Mouse (Mus musculus) T-helper 1 cell (primary cell): ENCODE data around the gene Hist1h2br.
"Not testable (repeated sequence)": the region's sequence is repeated elsewhere in the genome, so short reads cannot be mapped to it uniquely, and the experiment has no call there.

ENCODE experiments used
- in situ Hi-C: fragments of 300-600 bp; cut with MboI, MseI; formaldehyde crosslinking; loops from one replicate; pipeline ENCODE4 v1.15.1; 2025; ENCODE audit warnings: high pct_unique_total_duplicates

Hist1h2br gene

GRCm38 (mm10) chr13:21833461-21833860 is at the start of gene Hist1h2br, which contains the start of gene Hist1h2ap:
Gene Hist1h2br, plus strand, starts transcription at chr13:21833743.
Gene Hist1h2ap, minus strand, starts transcription at chr13:21833507.
- in situ Hi-C loops, result loop anchor here (5.0 kb wide), 1 partner anchor 209 kb away; the partner anchor contains the start of genes Hist1h2ag, Hist1h2bj and Hist1h4i

DNA sequence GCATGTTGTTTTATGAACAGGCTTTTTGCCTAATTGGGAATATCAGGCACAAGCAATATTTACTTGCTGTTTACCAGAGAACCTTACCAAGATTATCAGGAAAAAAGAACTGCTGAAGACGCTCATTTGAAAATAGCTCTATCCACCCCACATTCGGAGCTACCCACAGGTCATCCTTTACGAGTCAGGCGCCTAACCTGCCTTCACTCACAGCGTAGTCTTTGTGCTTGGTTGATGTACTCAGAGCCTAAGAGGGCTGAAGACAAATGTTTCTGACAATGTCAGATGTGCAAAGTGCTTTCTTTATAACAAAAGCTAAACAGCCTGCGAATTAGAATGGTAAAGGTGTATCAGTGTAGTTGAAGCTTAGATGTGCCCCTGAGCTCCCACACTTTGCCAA is 49.2 kb upstream of the Hist1h2br start:
- in situ Hi-C loops, result loop anchor here (5.0 to 25.0 kb wide), 2 partner anchors 47 to 1978 kb away; partner anchors contain the start of genes Hist1h1a, Hist1h2ab, Hist1h3a and Hist1h3b

GRCm38 (mm10) chr13:21786189-21786898 is 47.2 kb upstream of the Hist1h2br start:
- in situ Hi-C loops, result loop anchor here (25.0 kb wide), 1 partner anchor 1976 kb away; the partner anchor contains the start of genes Hist1h1a, Hist1h2ab, Hist1h3a and Hist1h3b

DNA sequence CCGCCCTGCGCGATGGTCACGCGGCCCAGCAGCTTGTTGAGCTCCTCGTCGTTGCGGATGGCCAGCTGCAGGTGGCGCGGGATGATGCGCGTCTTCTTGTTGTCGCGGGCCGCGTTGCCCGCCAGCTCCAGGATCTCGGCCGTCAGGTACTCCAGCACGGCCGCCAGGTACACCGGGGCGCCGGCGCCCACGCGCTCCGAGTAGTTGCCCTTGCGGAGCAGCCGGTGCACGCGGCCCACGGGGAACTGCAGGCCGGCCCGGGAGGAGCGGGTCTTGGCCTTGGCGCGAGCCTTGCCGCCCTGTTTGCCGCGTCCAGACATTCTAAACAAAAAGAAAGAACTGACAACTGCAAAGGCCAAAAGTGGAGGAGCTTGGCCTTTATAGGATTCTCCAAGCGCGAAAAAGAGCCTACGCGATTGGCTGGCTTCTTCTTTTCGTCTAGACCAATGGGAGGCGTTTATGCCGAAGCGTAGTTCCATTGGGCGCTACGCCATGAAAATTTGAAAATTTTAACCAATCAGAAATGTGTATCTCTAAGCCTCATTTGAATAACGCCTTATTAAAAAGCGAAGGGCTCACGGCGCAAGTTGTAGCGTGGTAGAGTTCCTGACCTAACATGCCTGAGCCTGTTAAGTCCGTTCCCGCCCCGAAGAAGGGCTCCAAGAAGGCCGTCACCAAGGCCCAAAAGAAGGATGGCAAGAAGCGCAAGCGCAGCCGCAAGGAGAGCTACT is 46.5 kb upstream of the Hist1h2br start, which contains the start of the genes Hist1h2an and Hist1h2bp:
TSS of gene Hist1h2an (minus strand) at position 320 of the 731 bp plus-strand sequence.
TSS of gene Hist1h2bp (plus strand) at position 563 of the 731 bp plus-strand sequence.
- in situ Hi-C loops, result loop anchor here (25.0 kb wide), 1 partner anchor 1975 kb away; the partner anchor contains the start of genes Hist1h1a, Hist1h2ab, Hist1h3a and Hist1h3b

DNA sequence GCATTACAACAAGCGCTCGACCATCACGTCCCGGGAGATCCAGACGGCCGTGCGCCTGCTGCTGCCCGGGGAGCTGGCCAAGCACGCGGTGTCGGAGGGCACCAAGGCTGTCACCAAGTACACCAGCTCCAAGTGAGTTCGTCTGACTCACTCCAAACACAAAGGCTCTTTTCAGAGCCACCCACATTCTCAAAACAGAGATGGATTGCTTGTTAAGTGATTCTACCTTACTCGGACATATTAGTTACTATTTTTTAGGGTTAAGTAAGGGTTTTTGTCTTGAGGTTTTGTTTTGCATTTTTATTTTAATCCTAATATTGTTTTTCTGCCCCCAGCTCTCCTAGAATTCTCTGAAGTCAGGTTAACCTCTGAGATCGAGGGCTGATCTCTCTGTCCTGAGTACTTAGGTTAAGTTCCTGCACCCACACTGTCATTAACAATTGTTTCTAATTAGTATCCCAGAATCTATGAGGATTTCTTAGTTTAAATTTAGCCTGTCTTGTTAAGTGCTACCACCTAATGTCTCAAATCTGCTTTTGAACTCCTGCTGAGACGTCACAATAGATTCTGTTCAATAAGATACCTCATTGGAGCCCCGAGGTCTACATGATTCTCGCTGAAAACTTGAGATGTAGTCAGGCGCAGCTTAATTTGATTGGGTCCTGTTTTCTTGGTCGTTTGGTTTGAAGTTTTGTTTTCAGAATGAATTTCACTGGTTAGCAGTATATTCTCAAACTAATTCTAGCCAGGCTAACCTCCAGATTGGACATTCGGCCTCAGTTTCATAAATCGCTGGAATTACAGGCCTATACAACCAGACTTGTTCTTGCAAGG is 45.6 kb upstream of the Hist1h2br start:
- in situ Hi-C loops, result loop anchor here (25.0 kb wide), 1 partner anchor 1974 kb away; the partner anchor contains the start of genes Hist1h1a, Hist1h2ab, Hist1h3a and Hist1h3b

GRCm38 (mm10) chr13:21789925-21790324 is 43.6 kb upstream of the Hist1h2br start:
- in situ Hi-C loops, result loop anchor here (25.0 kb wide), 1 partner anchor 1972 kb away; the partner anchor contains the start of genes Hist1h1a, Hist1h2ab, Hist1h3a and Hist1h3b

- in situ Hi-C loops, result loop anchor here (25.0 kb wide), 1 partner anchor 1972 kb away; the partner anchor contains the start of genes Hist1h1a, Hist1h2ab, Hist1h3a and Hist1h3b
Observed at GRCm38 (mm10) chr13:21790601-21791283, 42.8 kb upstream of the Hist1h2br start.

GRCm38 (mm10) chr13:21795584-21795983 is 38.0 kb upstream of the Hist1h2br start:
- in situ Hi-C loops, result loop anchor here (5.0 to 25.0 kb wide), 2 partner anchors 52 to 1967 kb away; partner anchors contain the start of genes Hist1h1a, Hist1h2ab, Hist1h3a and Hist1h3b

DNA sequence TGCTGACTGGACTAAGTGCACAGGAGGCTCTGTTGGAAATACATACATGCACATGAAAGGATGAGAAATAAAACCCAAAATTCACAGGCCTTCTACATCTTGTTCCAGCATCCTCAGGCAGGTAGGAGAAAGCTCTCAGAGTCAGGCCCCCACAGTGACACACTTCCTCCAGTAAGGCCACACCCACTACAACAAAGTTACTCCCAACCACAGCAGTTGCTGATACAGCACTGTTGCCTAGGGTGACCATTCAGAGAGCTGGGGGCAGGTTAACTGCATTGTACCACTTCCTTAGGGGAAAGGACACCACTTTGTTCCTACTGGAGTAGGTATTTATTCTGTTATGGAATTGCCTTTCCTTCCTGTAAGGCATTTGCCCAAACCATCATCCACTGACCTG is 36.4 kb upstream of the Hist1h2br start:
- in situ Hi-C loops, result loop anchor here (5.0 to 25.0 kb wide), 2 partner anchors 50 to 1965 kb away; partner anchors contain the start of genes Hist1h1a, Hist1h2ab, Hist1h3a and Hist1h3b

DNA sequence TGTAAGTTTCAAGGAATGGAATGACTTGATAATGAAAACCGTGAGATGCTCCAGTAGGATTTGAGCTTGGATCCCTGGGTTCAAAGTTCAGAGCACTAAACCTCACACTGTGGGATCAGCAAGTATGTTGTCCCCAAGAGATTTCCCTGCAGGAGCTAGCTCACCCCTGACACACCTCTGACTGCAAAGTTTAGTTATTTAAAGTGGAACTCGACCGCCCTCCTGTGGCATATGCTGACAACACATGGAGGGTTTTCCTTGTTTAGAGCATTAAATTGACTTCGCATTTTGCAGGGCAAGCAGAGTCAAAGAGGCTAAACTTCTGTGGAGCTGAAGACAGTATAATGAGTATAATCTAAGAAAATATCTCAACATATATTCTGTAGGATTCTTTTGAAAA is 30.5 kb upstream of the Hist1h2br start:
- in situ Hi-C loops, result not testable (repeated sequence)

- in situ Hi-C loops, result not testable (repeated sequence)
Observed at GRCm38 (mm10) chr13:21810073-21810472, 23.5 kb upstream of the Hist1h2br start, which contains the start of the genes Hist1h2bq and Hist1h2ao. Gene Hist1h2bq, minus strand, starts transcription at chr13:21810197. Gene Hist1h2ao, plus strand, starts transcription at chr13:21810465.

GRCm38 (mm10) chr13:21811074-21811473 is 22.5 kb upstream of the Hist1h2br start:
- in situ Hi-C loops, result not testable (repeated sequence)

DNA sequence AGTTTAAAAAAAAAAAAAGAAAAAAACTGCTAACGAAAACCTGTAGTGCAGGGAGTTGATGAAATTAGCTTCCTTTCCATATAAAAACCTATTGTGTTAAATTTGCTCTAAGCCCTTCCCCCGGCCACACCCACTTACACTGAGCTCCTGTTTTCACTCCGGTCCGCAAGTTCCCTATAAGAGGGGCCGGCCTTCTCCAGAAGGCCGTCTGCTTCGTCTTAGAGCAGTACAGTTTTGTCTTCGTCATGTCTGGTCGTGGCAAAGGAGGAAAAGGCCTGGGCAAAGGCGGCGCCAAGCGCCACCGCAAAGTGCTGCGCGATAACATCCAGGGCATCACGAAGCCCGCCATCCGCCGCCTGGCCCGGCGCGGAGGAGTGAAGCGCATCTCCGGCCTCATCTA is 22.0 kb upstream of the Hist1h2br start, which contains the start of gene Hist1h4m:
TSS of gene Hist1h4m (plus strand) at position 208 of the 400 bp plus-strand sequence.
- in situ Hi-C loops, result not testable (repeated sequence)

DNA sequence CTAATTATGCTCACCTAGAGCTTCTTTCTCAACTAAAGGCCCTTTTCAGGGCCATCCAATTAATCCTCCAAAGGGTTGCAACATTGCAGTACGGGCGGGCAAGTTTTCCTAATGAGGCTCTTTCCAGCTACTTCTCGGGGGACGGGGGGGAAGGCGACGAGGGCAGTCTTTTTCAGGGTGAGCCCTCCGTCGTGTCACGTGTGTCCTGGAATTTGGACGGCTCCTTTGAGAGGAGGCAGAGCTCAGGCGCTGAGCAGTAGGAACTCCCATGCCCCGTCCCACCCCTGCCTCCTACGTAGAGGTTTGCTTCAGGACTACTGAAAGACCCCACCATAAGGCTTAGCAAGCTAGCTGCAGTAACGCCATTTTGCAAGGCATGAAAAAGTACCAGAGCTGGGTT is 21.5 kb upstream of the Hist1h2br start:
- in situ Hi-C loops, result not testable (repeated sequence)

GRCm38 (mm10) chr13:21820082-21820890 is 13.3 kb upstream of the Hist1h2br start:
- in situ Hi-C loops, result loop anchor here (10.0 kb wide), 1 partner anchor 915 kb away; no protein-coding TSS in a partner anchor

GRCm38 (mm10) chr13:21828511-21828910 is 5.0 kb upstream of the Hist1h2br start:
- in situ Hi-C loops, result loop anchor here (10.0 kb wide), 1 partner anchor 906 kb away; no protein-coding TSS in a partner anchor

DNA sequence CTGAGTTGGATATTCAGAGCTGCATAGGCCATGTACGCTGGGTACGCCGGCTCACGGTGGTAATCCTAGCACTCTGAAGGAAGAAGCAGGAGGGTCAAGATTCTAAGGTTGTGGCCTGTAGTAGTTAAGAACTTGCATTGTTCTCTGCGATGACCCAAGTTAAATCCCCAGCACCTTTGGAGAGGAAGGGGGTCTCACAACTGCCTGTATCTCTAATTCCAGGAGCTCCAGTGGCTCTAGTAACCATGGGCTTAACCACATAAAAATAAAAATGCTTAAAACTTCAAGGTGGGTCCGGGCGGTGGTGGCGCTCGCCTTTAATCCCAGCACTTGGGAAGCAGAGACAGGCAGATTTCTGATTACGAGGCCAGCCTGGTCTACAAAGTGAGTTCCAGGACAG is 3.2 kb upstream of the Hist1h2br start:
- in situ Hi-C loops, result loop anchor here (5.0 kb wide), 1 partner anchor 212 kb away; the partner anchor contains the start of genes Hist1h2ag, Hist1h2bj and Hist1h4i
